Mouse (Mus musculus): ENCODE measurements at regions not wholly inside any gene's neighbourhood (a gene's known extent, or its start where the extent isn't known, plus 50 kb on each side); places are given as distances from the start of the nearest gene placed in this dataset.

DNA sequence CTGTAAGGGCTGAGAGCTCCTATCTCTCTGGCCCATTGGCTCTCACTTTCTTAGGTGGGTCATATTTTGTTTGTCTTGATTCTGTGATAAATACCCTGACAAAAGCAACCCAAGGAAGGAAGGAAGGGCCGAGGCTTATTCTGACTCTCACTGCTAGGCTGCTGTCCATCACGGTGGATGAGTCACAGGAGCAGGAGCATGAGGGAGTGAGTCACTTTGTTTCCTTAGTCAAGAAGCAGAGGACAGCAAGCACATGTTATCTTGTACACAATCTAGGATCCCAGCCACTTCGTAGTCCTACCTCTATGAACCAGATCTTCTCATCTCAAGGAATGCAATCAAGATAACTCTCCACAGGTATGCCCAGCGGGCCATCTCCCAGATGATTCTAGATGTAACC is 69.9 kb downstream of the Atp6v1g3 start:
- in situ Hi-C loops (cut with MboI, MseI), result loop anchor here (5.0 kb wide), 1 partner anchor 479 kb away; no protein-coding TSS in a partner anchor

DNA sequence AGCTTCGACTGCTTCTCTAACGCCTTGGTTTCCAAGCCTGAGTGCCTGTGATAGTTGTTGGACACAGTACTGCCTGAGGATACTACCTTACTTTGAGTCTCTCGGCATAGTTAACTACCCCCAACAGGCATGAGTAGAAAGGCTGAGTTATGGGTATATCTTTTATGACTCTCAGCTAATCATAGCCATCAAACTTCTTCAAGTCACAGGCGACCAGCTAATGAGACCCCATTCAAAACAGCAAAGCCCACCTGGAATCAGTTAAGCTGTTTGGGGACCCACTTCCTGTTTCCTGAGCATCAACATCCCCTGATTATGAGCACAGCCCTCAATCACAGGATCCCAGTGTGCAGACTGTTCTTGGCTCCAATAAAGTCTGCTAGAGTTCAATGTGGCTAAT is 71.4 kb downstream of the Atp6v1g3 start:
- in situ Hi-C loops (cut with MboI, MseI), result loop anchor here (5.0 kb wide), 1 partner anchor 477 kb away; no protein-coding TSS in a partner anchor

DNA sequence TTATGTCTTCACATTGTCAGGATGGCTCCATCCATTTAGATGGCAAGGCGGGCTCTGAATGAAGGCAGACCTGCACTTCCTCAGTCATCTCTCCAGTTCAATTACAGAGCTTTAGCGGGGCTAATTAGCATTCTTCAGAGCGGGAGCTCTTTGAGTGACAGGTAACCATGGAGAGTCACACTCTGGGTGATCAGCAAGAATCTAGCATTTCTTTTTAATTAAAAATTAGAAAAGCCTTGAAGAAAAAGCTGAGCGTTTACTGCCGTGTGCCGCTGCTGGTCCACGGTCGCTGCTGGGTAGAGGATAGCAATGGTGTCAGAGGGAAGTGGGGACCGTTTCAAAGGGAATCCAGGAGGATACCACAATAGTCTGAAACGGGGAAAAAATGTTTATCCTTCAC is 72.5 kb downstream of the Atp6v1g3 start:
- in situ Hi-C loops (cut with MboI, MseI), result no loop called here

DNA sequence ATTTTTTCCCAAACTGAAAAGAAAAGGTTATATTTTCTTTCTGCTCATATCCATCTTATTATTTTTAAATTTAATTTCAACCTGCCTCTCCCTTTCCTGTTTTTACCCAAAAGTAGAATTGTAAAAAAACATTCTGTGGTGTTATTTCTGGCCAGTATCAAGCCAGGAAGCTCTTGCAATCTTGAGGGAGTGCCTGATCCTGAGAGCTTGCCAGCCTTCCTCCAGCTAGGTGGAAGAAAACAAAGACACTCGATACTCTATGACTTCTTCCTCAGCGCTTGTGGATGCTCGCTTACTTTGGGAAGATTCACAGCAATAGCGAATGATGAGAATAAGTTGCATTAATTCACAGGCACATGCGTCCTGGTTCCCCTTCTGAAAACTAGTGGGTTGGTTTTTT is 73.4 kb downstream of the Atp6v1g3 start:
- in situ Hi-C loops (cut with MboI, MseI), result no loop called here

DNA sequence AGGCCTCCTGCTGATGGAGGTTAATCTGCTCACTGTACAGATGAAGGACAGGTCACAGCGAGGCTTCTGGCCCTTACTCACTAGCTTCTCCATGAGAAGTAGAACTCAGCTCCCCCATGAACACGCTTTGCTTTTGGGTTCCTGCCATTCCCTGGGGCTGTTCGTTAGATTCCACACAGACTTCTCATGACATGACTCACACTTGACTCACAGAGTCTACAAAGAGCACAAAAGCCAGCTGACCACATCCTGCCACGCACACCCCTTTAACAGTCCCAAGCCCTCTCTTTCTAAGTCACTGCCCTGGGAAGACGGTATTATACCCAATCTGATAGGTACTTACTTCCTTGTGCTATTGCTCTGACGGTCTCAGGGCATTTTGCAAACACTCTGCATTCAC is 74.9 kb downstream of the Atp6v1g3 start:
- in situ Hi-C loops (cut with MboI, MseI), result no loop called here

DNA sequence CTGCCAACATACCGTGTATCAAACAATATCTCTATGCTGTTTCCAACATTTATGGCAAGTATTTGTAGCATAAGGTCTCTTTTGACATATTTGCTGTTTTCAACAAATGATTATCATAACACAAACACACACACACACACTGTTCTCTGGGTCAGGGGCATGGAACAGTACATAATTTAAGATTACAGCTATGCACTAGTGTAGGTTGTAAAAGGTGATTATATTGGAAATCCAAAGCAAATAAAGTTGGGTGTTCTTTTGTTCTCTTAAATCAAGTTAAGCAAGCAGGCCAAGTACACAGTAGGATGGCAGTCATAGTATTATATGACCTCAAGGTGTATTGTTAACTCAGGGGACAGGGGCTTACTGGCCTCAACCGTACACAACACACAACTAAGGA is 75.6 kb downstream of the Atp6v1g3 start:
- in situ Hi-C loops (cut with MboI, MseI), result no loop called here

DNA sequence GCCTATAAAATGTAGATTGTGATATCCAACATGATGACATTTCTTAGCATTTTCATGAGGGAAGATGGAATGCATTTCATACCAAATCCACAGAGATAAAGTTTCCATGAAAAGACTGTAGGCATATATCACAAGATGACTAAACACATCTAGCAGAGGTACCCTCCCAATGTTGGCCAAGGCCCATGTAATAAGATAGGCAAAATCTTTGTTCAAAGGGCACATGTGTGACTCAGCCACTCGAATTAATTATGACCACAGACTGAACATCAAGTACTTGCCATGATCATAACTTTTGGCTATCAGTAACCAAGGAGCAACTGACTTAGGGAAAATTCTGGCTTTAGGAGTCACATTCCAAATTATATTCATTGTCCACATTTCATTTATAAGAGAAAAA is 82.9 kb downstream of the Atp6v1g3 start:
- in situ Hi-C loops (cut with MboI, MseI), result no loop called here

DNA sequence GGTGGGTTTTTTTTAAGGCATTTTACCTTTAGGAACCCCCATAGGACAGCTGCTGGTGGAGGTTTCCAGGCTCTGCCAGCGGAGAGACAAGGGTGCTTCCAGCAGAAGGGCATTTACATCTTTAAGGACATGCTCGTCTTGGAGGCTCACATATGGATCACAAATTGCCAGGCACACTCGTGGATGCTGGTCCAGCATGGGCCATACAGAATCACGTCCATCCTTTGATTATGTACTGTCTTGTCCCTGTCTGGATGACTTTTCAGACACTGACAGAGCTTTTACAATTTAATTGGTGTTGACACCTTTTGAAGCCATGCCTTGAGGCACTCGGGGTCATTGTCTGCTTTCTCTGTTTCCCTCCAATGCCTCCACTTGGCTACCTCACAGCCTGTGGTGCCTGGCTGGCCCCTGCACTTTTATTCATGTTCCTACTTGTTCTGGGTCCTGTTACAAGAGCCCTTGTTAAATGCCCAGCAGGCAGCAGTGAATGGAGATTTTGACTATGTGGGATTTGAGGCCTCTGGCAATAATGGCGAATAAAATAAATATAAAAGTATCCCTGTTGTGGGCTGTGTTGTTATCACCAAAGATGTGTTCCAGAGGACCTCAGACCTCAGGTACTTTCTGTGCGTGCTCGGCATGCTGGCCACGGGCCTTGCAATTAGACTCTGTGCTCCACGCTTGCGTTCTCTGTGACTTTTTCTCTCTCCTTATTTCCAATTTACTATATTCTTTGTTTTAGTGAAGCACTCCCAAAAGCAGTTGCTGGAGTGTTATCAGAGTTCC is 89.3 kb downstream of the Atp6v1g3 start:
- in situ Hi-C loops (cut with MboI, MseI), result no loop called here

DNA sequence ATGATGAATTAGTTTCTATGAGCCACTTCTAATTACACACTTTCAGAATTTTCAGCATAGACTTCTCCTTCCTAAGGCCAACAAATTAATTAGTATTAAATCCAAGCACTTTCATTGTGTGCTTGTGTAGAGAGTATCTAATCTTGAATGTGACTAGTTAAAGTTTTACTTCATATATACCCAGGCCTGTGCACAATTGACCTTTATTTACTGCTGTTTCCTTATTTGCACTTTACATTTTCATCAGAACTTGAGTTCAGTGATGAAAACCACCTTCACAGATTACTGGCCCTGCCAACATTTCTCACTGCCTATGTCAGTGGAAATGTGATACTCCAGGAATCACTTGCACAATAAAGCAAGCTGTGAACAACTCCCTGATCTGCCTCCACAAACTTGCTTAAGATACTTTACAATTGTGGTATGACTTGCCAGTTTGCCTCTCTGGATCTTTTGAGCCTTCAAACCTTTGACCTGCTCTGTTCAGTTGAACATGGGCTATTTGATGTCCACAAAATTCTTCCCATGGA is 96.5 kb downstream of the Atp6v1g3 start:
- in situ Hi-C loops (cut with MboI, MseI), result no loop called here

DNA sequence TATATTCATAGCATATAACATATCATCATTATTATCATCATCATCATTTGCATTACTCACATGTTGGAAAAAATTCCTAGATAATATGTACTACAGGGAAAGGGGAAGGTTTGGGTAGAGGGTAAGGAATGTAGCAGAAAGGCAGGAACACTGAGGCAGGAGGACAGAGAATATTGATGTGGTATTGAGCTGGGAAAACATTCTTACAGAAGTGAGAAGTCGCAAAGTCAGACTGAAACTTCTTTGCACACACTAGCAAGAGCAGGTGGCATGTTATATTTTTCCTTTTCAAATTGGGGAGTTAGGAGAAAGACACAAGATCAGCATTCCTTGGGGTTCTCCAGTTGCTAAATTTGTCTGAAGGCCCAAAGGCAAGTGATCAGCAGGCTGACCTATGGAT is 97.9 kb downstream of the Atp6v1g3 start:
- in situ Hi-C loops (cut with MboI, MseI), result no loop called here

DNA sequence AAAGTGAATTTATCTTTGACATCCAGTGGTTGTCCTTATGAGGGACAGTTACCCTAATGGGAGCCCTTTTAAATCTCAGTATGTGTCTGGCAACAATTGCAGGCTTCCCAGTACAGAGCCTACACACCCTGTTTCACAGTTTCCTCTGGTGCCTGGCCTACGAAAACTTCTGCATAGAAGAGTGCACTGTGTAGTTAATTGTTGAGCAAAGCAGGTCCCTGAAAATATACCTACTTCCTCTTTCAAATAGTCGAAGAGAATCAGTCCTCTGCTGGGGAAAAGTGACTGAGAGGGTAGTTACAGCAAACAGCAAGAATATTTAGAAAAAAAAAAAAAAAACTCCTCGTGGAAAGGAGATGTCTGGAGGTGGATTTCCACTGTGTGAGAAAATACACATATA is 110.6 kb downstream of the Atp6v1g3 start:
- in situ Hi-C loops (cut with MboI, MseI), result no loop called here

DNA sequence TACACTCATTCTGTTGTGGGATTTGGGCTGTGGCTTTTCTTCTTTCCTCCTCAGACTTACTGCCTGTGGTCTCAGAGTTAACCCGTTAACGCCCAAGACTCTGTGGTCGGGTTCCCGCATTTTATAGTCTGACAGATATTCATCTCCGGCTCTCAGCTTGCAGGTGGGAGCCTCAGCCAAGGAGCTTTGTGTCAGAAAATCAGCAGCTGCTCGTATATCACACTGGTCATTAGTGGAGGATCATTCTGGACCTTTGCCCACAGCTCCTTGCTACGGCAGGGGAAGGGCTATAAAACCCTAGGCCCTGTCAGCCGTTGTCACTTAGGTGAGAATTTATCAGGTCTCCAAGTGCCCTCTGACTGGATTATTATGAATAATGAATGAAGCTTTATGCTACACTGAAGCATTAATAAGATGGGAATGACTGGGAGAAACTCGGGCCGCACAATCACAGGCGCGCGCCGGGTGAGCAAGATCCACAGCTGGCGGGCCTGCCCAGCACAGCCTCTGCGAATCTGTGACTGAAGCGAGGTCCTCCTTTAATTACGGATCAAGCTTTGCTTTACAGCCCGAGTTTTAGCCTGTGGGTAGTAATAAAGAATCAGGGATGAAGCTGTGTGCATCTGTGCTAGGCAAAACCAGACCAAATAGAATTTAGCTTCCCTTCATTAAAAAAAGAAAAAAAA is 111.8 kb downstream of the Atp6v1g3 start:
- in situ Hi-C loops (cut with MboI, MseI), result no loop called here

DNA sequence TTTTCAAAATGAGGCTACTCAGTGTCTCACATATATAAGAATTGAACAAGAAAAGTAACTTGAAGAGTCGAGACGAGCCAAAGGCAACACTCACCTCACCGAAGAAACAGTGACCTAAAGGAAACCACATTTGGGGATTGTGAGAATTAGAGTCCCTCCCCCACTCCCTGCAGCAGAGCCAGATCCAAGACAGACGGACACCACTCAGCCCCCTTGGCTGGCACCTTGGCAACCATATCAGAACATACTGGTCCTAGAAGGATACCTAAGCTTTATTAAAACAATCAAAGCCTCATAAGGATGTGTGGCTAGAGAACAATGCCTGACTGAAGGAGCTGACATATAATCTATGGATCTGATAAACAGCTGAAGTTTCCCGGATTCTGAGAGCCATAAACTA is 112.5 kb downstream of the Atp6v1g3 start:
- in situ Hi-C loops (cut with MboI, MseI), result no loop called here

DNA sequence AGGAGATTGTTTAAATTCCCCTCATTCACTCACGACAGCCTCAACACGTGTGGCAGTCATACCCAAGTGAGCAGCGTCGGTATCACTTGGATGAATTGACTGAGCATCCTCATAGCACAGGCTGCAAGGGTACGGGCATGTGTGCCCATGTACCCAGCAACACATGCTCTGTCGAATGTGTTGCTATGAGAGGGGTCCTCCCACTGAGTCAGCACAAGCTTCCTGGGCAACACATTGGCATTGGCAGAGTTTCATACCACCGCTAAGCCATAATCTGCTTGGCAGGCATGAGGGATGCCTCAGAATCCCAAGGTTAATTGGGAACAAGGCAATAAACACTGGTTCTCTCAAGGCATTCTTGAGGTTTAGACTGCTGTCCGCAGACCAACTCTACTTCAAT is 115.1 kb downstream of the Atp6v1g3 start:
- in situ Hi-C loops (cut with MboI, MseI), result no loop called here

DNA sequence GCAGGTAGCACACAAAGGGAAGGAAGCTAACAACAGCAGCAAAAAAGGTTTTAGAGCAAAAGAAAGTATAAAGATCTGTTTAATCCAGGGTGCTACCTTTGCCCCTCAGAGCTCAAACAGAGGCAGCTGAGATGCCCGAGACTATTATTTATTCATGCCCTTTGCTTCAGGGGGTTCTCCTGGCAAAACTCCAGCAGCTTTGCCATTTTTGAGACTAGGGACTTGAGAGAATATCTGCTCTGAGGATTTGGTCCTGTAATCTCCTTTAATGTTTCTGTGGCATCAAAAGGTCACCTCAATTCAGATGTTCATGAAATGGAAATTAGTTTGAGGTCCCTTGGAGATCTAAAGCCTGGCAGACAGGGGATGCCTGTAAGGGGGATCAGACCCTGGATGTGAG is 116.1 kb downstream of the Atp6v1g3 start:
- in situ Hi-C loops (cut with MboI, MseI), result no loop called here

DNA sequence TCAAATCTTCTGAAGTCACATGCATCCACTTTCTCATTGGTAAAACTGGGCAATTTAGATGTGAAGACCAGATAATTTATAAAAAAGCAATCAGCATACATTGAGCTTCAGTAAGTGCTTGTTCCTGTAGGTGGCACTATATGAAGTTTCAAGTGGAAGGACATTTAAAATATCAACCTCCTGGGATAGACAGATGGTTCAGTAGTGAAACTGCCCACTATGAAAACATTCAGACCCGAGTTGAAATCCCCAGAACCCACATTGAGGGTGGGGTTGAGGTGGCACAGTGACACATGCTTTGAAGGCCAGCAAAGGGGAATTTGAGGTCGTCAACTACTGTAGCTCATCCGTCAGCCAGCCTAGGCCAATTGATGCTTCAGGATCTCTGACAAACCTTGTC is 145.1 kb downstream of the Atp6v1g3 start:
- in situ Hi-C loops (cut with MboI, MseI), result loop anchor here (5.0 kb wide), 1 partner anchor 276 kb away; no protein-coding TSS in a partner anchor

DNA sequence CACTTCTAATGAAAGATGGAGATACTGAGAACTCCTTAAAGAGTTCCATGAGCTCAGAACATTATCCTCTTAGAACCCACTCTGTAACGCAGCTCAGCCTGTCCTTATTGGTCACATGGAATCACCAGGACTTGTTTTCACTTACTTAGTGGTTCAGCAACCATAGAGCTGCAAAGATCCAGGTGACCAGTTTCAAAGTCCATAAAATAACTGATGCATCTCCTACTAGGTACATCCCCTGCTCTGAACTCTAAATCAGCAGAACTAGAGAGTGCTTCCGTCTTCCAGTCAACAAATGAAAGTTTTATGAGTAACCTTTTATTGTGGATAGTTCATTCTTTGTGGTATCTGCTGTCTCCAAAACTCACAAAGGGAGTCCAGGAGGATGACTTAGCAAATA is 153.9 kb downstream of the Atp6v1g3 start:
- in situ Hi-C loops (cut with MboI, MseI), result loop anchor here (10.0 kb wide), 1 partner anchor 303 kb away; no protein-coding TSS in a partner anchor
